Mouse (Mus musculus): ENCODE results near the gene Ppil6. TPM values are rescaled to one million over a fixed set of nuclear protein-coding genes. Genes with fewer than 3 reads are reported as not detected.

Gene Ppil6
- total and polyA plus RNA-seq, 2 experiments, result 0.26 to 1.1 TPM

- 90% methylated on average over 7 of the region's 7 CpGs for WGBS
- Histone ChIP-seq H3K4me1 (ENCODE audit: control insufficient read depth, insufficient read depth, low read length) (no peaks in the 10 kb centered on the region), H3K9ac (ENCODE audit: low read depth, low read length) (no peak overlapping the region), H3K27me3 (ENCODE audit: control insufficient read depth, insufficient read depth, low read length) (no peaks in the 10 kb centered on the region), H3K36me3 (ENCODE audit: control insufficient read depth, insufficient read depth, low read length) (peaks cover 3% of the 10 kb centered on the region; the same call in 1 of the 2 replicates), H3K79me2 (ENCODE audit: control insufficient read depth, insufficient read depth, low read length) (no peaks in the 10 kb centered on the region), H3K27ac (replicated peaks; ENCODE audit: insufficient read depth, low read depth, low read length) (no peak overlapping the region), H3K4me3 (ENCODE audit: insufficient read depth, low read depth, low read length) (no peak overlapping the region)
- TF ChIP-seq POLR2A (IDR thresholded peaks at IDR 0.05; ENCODE audit: extremely low read depth, insufficient read depth, low read length) (no peak), CTCF (IDR thresholded peaks at IDR 0.05; ENCODE audit: low read depth, low read length) (no peak)
- DNase-seq (ENCODE audit: extremely low read depth, low read depth, low spot score), result no peak
Measured at GRCm38 (mm10) chr10:41482446-41482845, 7.8 kb upstream of the Ppil6 start.

DNA sequence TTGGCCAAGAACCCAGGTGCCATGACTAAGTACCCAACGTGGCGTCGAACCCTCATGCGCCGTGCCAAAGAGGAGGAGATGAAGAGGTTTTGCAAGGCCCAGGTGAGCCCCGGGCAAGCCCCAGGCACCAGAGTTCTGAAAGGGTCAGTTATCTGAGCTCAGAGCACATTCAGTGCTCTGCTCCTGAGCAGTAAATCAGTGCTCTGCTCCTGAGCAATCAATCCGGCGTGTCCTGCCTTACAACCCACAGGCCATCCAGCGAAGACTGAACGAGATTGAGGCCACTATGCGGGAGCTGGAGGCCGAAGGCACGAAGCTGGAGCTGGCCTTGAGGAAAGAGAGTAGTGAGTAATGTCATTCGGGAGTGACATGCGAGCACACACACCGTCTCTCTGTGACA lies 4.5 kb upstream of the Ppil6 start:
- WGBS, result 80% methylated on average over 16 of the region's 16 CpGs
- Histone ChIP-seq H3K4me1 (ENCODE audit: control insufficient read depth, insufficient read depth, low read length) (peaks cover 11% of the 10 kb centered on the region), H3K36me3 (ENCODE audit: control insufficient read depth, insufficient read depth, low read length) (peaks cover 7% of the 10 kb centered on the region)

DNA sequence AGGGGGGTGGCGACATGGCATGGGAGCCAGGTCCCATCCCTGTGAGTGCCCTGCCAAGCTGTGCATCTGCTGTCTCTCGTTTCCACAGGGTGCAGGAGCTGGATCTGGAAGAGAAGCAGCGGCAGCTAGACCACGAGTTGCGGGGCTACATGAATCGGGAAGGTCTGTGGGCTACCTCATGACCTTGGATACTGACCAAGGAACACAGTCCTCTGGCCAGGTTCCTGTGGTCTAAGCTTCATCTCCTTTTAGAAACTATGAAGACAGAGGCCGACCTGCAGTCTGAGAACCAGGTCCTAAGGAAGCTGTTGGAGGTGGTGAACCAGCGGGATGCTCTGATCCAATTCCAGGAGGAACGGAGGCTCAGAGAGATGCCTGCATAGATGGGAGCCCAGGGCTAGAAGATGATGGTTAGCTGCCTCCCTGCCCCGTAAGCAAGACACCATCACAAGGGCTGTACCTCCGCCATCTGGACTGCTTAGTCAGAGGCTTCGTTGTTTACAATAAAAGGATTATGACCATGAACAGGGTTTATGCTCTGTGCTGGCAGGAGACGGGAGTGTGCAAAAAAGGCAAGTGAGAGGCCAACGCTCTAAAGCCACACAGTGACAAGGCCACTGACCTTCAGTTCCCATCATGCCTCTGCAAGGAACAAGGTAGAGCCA lies 3.6 kb upstream of the Ppil6 start:
- DNase-seq (ENCODE audit: extremely low read depth, low read depth, low spot score), result no peak
- H3K36me3 ChIP-seq (ENCODE audit: control insufficient read depth, insufficient read depth, low read length), result peaks cover 7% of the 10 kb centered on the region

More for the DNA sequence above, 4.5 kb upstream of the Ppil6 start:
- TF ChIP-seq POLR2A (IDR thresholded peaks at IDR 0.05; ENCODE audit: extremely low read depth, insufficient read depth, low read length) (no peak), CTCF (IDR thresholded peaks at IDR 0.05; ENCODE audit: low read depth, low read length) (no peak)
- Histone ChIP-seq H3K79me2 (ENCODE audit: control insufficient read depth, insufficient read depth, low read length) (peaks cover 3% of the 10 kb centered on the region; the same call in 1 of the 2 replicates), H3K27ac (replicated peaks; ENCODE audit: insufficient read depth, low read depth, low read length) (no peak overlapping the region), H3K4me3 (ENCODE audit: insufficient read depth, low read depth, low read length) (no peak overlapping the region), H3K9ac (ENCODE audit: low read depth, low read length) (no peak overlapping the region), H3K27me3 (ENCODE audit: control insufficient read depth, insufficient read depth, low read length) (no peaks in the 10 kb centered on the region)
- DNase-seq (ENCODE audit: extremely low read depth, low read depth, low spot score), result no peak

DNA sequence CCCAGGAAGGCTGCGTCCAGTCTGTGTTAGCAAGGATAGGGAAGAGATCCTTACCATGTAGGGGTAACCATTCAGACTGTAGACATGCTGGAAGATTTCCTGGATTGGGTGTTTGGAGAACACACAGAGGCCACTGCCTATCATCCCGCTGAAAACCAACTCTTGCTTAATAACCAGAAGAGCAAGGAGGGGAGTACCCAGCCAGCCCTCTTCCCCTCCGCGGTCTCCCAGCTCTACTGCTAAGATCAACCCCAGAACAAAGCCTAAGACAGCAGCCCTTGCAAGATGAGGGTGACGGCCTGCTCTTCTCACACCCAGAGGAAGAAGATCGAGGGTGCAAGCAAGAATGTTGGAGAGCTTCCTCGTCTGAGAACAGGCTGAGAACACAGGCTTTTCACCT lies 1.4 kb upstream of the Ppil6 start:
- H3K4me3 ChIP-seq (ENCODE audit: insufficient read depth, low read depth, low read length), result peak overlapping the region; percentile 87
- 0 out of 2 replicates have a peak overlapping the region, but pooled peaks have one; percentile 16 for H3K27ac ChIP-seq (replicated peaks; ENCODE audit: insufficient read depth, low read depth, low read length)
- H3K79me2 ChIP-seq (ENCODE audit: control insufficient read depth, insufficient read depth, low read length), result peaks cover 3% of the 10 kb centered on the region; the same call in 1 of the 2 replicates
- WGBS, result 22% methylated on average over 7 of the region's 7 CpGs
- no peak for DNase-seq (ENCODE audit: extremely low read depth, low read depth, low spot score)
- peaks cover 14% of the 10 kb centered on the region for H3K4me1 ChIP-seq (ENCODE audit: control insufficient read depth, insufficient read depth, low read length)
- TF ChIP-seq CTCF (IDR thresholded peaks at IDR 0.05; ENCODE audit: low read depth, low read length) (no peak), POLR2A (IDR thresholded peaks at IDR 0.05; ENCODE audit: extremely low read depth, insufficient read depth, low read length) (no peak)
- H3K27me3 ChIP-seq (ENCODE audit: control insufficient read depth, insufficient read depth, low read length), result no peaks in the 10 kb centered on the region
- peaks cover 7% of the 10 kb centered on the region for H3K36me3 ChIP-seq (ENCODE audit: control insufficient read depth, insufficient read depth, low read length)
- peak overlapping the region; percentile 33; the same call in 1 of the 2 replicates for H3K9ac ChIP-seq (ENCODE audit: low read depth, low read length)

More for the DNA sequence above, 3.6 kb upstream of the Ppil6 start:
- H3K27ac ChIP-seq (replicated peaks; ENCODE audit: insufficient read depth, low read depth, low read length), result no peak overlapping the region
- H3K4me3 ChIP-seq (ENCODE audit: insufficient read depth, low read depth, low read length), result no peak overlapping the region
- H3K4me1 ChIP-seq (ENCODE audit: control insufficient read depth, insufficient read depth, low read length), result peaks cover 14% of the 10 kb centered on the region
- H3K79me2 ChIP-seq (ENCODE audit: control insufficient read depth, insufficient read depth, low read length), result peaks cover 3% of the 10 kb centered on the region; the same call in 1 of the 2 replicates
- H3K27me3 ChIP-seq (ENCODE audit: control insufficient read depth, insufficient read depth, low read length), result no peaks in the 10 kb centered on the region
- 84% methylated on average over 14 of the region's 14 CpGs for WGBS
- no peak overlapping the region for H3K9ac ChIP-seq (ENCODE audit: low read depth, low read length)
- TF ChIP-seq POLR2A (IDR thresholded peaks at IDR 0.05; ENCODE audit: extremely low read depth, insufficient read depth, low read length) (no peak), CTCF (IDR thresholded peaks at IDR 0.05; ENCODE audit: low read depth, low read length) (no peak)

GRCm38 (mm10) chr10:41489294-41489693 lies 945 bp upstream of the Ppil6 start:
- peak overlapping the region; percentile 87 for H3K4me3 ChIP-seq (ENCODE audit: insufficient read depth, low read depth, low read length)
- no peak for TF ChIP-seq POLR2A (IDR thresholded peaks at IDR 0.05; ENCODE audit: extremely low read depth, insufficient read depth, low read length)
- peak; percentile 44 for TF ChIP-seq CTCF (IDR thresholded peaks at IDR 0.05; ENCODE audit: low read depth, low read length)
- H3K4me1 ChIP-seq (ENCODE audit: control insufficient read depth, insufficient read depth, low read length), result peaks cover 14% of the 10 kb centered on the region
- H3K27me3 ChIP-seq (ENCODE audit: control insufficient read depth, insufficient read depth, low read length), result no peaks in the 10 kb centered on the region
- 8% methylated on average over 8 of the region's 8 CpGs for WGBS
- H3K9ac ChIP-seq (ENCODE audit: low read depth, low read length), result peak overlapping the region; percentile 33; the same call in 1 of the 2 replicates
- DNase-seq (ENCODE audit: extremely low read depth, low read depth, low spot score), result peak; percentile 78
- peak overlapping the region; percentile 88 for H3K27ac ChIP-seq (replicated peaks; ENCODE audit: insufficient read depth, low read depth, low read length)
- peaks cover 7% of the 10 kb centered on the region for H3K36me3 ChIP-seq (ENCODE audit: control insufficient read depth, insufficient read depth, low read length)
- H3K79me2 ChIP-seq (ENCODE audit: control insufficient read depth, insufficient read depth, low read length), result peaks cover 3% of the 10 kb centered on the region; the same call in 1 of the 2 replicates

GRCm38 (mm10) chr10:41490518-41490873 lies 257 bp downstream of the Ppil6 start:
- H3K4me3 ChIP-seq (ENCODE audit: insufficient read depth, low read depth, low read length), result peak overlapping the region; percentile 87
- H3K36me3 ChIP-seq (ENCODE audit: control insufficient read depth, insufficient read depth, low read length), result peaks cover 7% of the 10 kb centered on the region
- H3K9ac ChIP-seq (ENCODE audit: low read depth, low read length), result peak overlapping the region; percentile 75
- H3K27me3 ChIP-seq (ENCODE audit: control insufficient read depth, insufficient read depth, low read length), result no peaks in the 10 kb centered on the region
- TF ChIP-seq POLR2A (IDR thresholded peaks at IDR 0.05; ENCODE audit: extremely low read depth, insufficient read depth, low read length), result no peak
- TF ChIP-seq CTCF (IDR thresholded peaks at IDR 0.05; ENCODE audit: low read depth, low read length), result no peak
- under 1% methylated on average over 29 of the region's 29 CpGs for WGBS
- no peak for DNase-seq (ENCODE audit: extremely low read depth, low read depth, low spot score)
- H3K79me2 ChIP-seq (ENCODE audit: control insufficient read depth, insufficient read depth, low read length), result peaks cover 3% of the 10 kb centered on the region; the same call in 1 of the 2 replicates
- no peak overlapping the region for H3K27ac ChIP-seq (replicated peaks; ENCODE audit: insufficient read depth, low read depth, low read length)
- H3K4me1 ChIP-seq (ENCODE audit: control insufficient read depth, insufficient read depth, low read length), result peaks cover 14% of the 10 kb centered on the region

All from liver, adult 2 months (tissue).